In the genomic region with DNA sequence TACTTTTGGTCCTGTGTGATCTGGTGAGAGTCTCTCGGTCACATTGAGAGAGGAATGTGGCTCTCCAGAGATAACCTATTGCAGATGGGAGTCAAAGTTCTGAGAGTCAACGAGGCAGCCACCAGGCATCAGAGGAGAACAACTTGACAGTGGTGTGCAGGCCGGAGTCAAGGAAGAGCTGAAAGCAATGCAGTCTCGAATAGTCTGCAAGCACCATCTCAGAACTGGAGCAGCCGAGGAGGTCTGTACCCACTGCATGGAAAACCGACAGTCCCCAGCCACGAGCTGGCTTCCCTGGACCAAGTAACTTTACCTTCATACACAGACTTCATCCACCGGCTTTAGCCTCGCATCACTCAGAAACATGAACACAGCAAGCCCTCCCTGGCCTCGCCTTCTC, we compare ENCODE assay signal across 9 mouse cellular contexts. TPM values are rescaled to one million over a fixed set of nuclear protein-coding genes. Genes with fewer than 3 reads are reported as not detected.
DNase-seq lines count a peak whose midpoint lies in the region; ATAC-seq and TF ChIP-seq lines count a peak whose summit lies in the region.
"Had no signal": no experiment of that assay in that cellular context is flagged by ENCODE, and none has a peak within 500 bp of the region (broad histone marks: within the 10 kb centered on the region; RNA-seq: fewer than 3 reads in every experiment).

No protein-coding gene starts in this region.

- WGBS in lung, embryonic 16.5 days = 48% methylated on average over 10 of the region's 10 CpGs
- 86% methylated on average over 10 of the region's 10 CpGs for WGBS in forebrain, embryonic 11.5 days
- 82% methylated on average over 10 of the region's 10 CpGs for WGBS in limb, embryonic 13.5 days
- WGBS in olfactory bulb, adult 2 months = 42% methylated on average over 10 of the region's 10 CpGs

- H3K4me2 ChIP-seq in lung, embryonic 16.5 days (ENCODE audit: low read depth, low read length) = peak overlapping the region; percentile 49
- peak overlapping the region; percentile 54 for H3K4me2 ChIP-seq in forebrain, embryonic 11.5 days (ENCODE audit: low read depth, low read length, severe bottlenecking)
- peak overlapping the region; percentile 76 for H3K4me2 ChIP-seq in limb, embryonic 13.5 days (replicated peaks)

- TF ChIP-seq CTCF in olfactory bulb, adult 2 months (IDR thresholded peaks at IDR 0.05; ENCODE audit: insufficient read depth, low read depth, low read length) = no peak

- H3K27ac ChIP-seq in lung, embryonic 16.5 days (ENCODE audit: low read length) = no peak overlapping the region
- no peak overlapping the region for H3K27ac ChIP-seq in forebrain, embryonic 11.5 days (ENCODE audit: low read depth, low read length)
- H3K27ac ChIP-seq in limb, embryonic 13.5 days = no peak overlapping the region
- no peak overlapping the region for H3K27ac ChIP-seq in olfactory bulb, adult 2 months (ENCODE audit: insufficient read depth, low read depth, low read length)

- H3K9me3 ChIP-seq in lung, embryonic 16.5 days (ENCODE audit: control insufficient read depth, low read length) = no peaks in the 10 kb centered on the region
- H3K9me3 ChIP-seq in forebrain, embryonic 11.5 days (ENCODE audit: control insufficient read depth, low read length) = no peaks in the 10 kb centered on the region
- no peaks in the 10 kb centered on the region for H3K9me3 ChIP-seq in limb, embryonic 13.5 days

- DNase-seq in lung, postnatal 36 days = no peak
- DNase-seq in forebrain, embryonic 11.5 days (ENCODE audit: low spot score) = no peak
- no peak for DNase-seq in ovary, postnatal 14 days (ENCODE audit: low spot score)
- no peak for DNase-seq in right cerebral cortex, postnatal 14 days
- no peak for DNase-seq in urinary bladder, postnatal 4 days (ENCODE audit: low spot score in 2 of 2)
- DNase-seq: thymus, postnatal 4 days had no signal

- TF ChIP-seq POLR2A in olfactory bulb, adult 2 months (IDR thresholded peaks at IDR 0.05; ENCODE audit: insufficient read depth, low read depth, low read length) = no peak

- no peak for ATAC-seq in lung, embryonic 16.5 days (ENCODE audit: low read depth)
- no peak for ATAC-seq in forebrain, embryonic 11.5 days (replicated peaks; ENCODE audit: low FRiP score)
- ATAC-seq in limb, embryonic 13.5 days (ENCODE audit: low FRiP score, low read depth) = no peak

- H3K9ac ChIP-seq in lung, embryonic 16.5 days (ENCODE audit: low read length) = peak overlapping the region; percentile 89
- peak overlapping the region; percentile 85 for H3K9ac ChIP-seq in forebrain, embryonic 11.5 days (ENCODE audit: low read length)
- peak overlapping the region; percentile 89 for H3K9ac ChIP-seq in limb, embryonic 13.5 days

- peak overlapping the region; percentile 81 for H3K4me3 ChIP-seq in lung, embryonic 16.5 days (ENCODE audit: low read length)
- H3K4me3 ChIP-seq in forebrain, embryonic 11.5 days (ENCODE audit: low read depth, low read length) = peak overlapping the region; percentile 76
- peak overlapping the region; percentile 76 for H3K4me3 ChIP-seq in limb, embryonic 13.5 days
- H3K4me3 ChIP-seq in olfactory bulb, adult 2 months (ENCODE audit: insufficient read depth, low read depth, low read length) = 0 out of 2 replicates have a peak overlapping the region, but pooled peaks have one; percentile 12

- no peaks in the 10 kb centered on the region for H3K27me3 ChIP-seq in lung, embryonic 16.5 days (ENCODE audit: control insufficient read depth, insufficient read depth, low read depth, low read length)
- no peaks in the 10 kb centered on the region for H3K27me3 ChIP-seq in forebrain, embryonic 11.5 days (ENCODE audit: control insufficient read depth, insufficient read depth, low read length)
- no peaks in the 10 kb centered on the region for H3K27me3 ChIP-seq in limb, embryonic 13.5 days

- peaks cover 17% of the 10 kb centered on the region for H3K4me1 ChIP-seq in lung, embryonic 16.5 days (replicated peaks; ENCODE audit: control insufficient read depth, insufficient read depth, low read length)
- peaks cover 7% of the 10 kb centered on the region; the same call in 1 of the 2 replicates for H3K4me1 ChIP-seq in forebrain, embryonic 11.5 days (replicated peaks; ENCODE audit: control insufficient read depth, insufficient read depth, low read length)
- H3K4me1 ChIP-seq in limb, embryonic 13.5 days = peaks cover 22% of the 10 kb centered on the region
- peaks cover 7% of the 10 kb centered on the region for H3K4me1 ChIP-seq in olfactory bulb, adult 2 months (ENCODE audit: control insufficient read depth, insufficient read depth, low read length)

- H3K36me3 ChIP-seq in lung, embryonic 16.5 days (ENCODE audit: control insufficient read depth, insufficient read depth, low read length) = peaks cover 32% of the 10 kb centered on the region
- H3K36me3 ChIP-seq in forebrain, embryonic 11.5 days (ENCODE audit: control insufficient read depth, insufficient read depth, low read length) = peaks cover 6% of the 10 kb centered on the region
- peaks cover 47% of the 10 kb centered on the region for H3K36me3 ChIP-seq in limb, embryonic 13.5 days

RNA-seq across cellular contexts. Expression of gene Paxip1, which starts 1.9 kb away (rescaled TPM):
- 29.7 and 34.1 TPM in 2 replicates for polyA plus RNA-seq in lung, embryonic 16.5 days (2015; fragmentation: Nextera tagmentation; extraction: Ambion mirVana)
- 66.8 and 71.3 TPM in 2 replicates for polyA plus RNA-seq in forebrain, embryonic 11.5 days (2014; fragmentation: Nextera tagmentation; extraction: Ambion mirVana)
- polyA plus RNA-seq in limb, embryonic 13.5 days (2015; fragmentation: Nextera tagmentation; extraction: Ambion mirVana) = 33.8 and 34.1 TPM in 2 replicates
- not detected in 2 replicates for polyA plus RNA-seq in olfactory bulb, adult 2 months (2012; ENCODE audit: insufficient read depth, insufficient read length, low replicate concordance, missing spikeins)

RNA-seq across cellular contexts. Expression of gene Htr5a, which starts 52.4 kb away (rescaled TPM):
- polyA plus RNA-seq in lung, embryonic 16.5 days (2015; fragmentation: Nextera tagmentation; extraction: Ambion mirVana) = not detected in 2 replicates
- polyA plus RNA-seq in forebrain, embryonic 11.5 days (2014; fragmentation: Nextera tagmentation; extraction: Ambion mirVana) = 0.05 TPM in 1 of 2 replicates, not detected in the other
- polyA plus RNA-seq in limb, embryonic 13.5 days (2015; fragmentation: Nextera tagmentation; extraction: Ambion mirVana) = not detected in 2 replicates
- not detected in 2 replicates for polyA plus RNA-seq in olfactory bulb, adult 2 months (2012; ENCODE audit: insufficient read depth, insufficient read length, low replicate concordance, missing spikeins)

Comparison
In these comparisons a context has a peak if more than half of its experiments do, and no peak if none do; other contexts are left out.
1. H3K4me3 ChIP-seq: peak in every context shown above with its lines; median percentile 81 in lung, embryonic 16.5 days; 76 in forebrain, embryonic 11.5 days; 76 in limb, embryonic 13.5 days; 12 in olfactory bulb, adult 2 months.
2. RNA of gene Paxip1, which starts 1.9 kb away (polyA plus RNA-seq): 66.8 to 71.3 TPM in forebrain, embryonic 11.5 days, 33.8 to 34.1 TPM in limb, embryonic 13.5 days and 29.7 to 34.1 TPM in lung, embryonic 16.5 days; not detected in olfactory bulb, adult 2 months; every median in the first group is over 10 times any median in the second.
3. Peak in every context shown above with its lines, with median percentiles within 50 percentile points of each other: H3K4me2 ChIP-seq and H3K9ac ChIP-seq.